Mouse (Mus musculus): ENCODE results near the gene Art5. TPM values are rescaled to one million over a fixed set of nuclear protein-coding genes. Genes with fewer than 3 reads are reported as not detected.
A peak's percentile ranks its signal among the peaks of the same experiment; 100 is the strongest.

Art5 gene
- total and polyA plus RNA-seq, 3 experiments, result 0.04 TPM; not detected in 2

GRCm38 (mm10) chr7:102080311-102080710, 29.0 kb downstream of the Art5 start:
- no peak overlapping the region for H3K9ac ChIP-seq (ENCODE audit: control insufficient read depth, low read depth, low read length, poor library complexity, severe bottlenecking)
- no peaks in the 10 kb centered on the region for H3K27me3 ChIP-seq (ENCODE audit: control insufficient read depth in 1 of 2, insufficient read depth in 2 of 2, low read length in 2 of 2)
- TF ChIP-seq MYC (IDR thresholded peaks at IDR 0.05; ENCODE audit: low read depth, low read length) (no peak), CHD1 (IDR thresholded peaks at IDR 0.05; ENCODE audit: low read depth, low read length) (no peak), ZNF384 (IDR thresholded peaks at IDR 0.05; ENCODE audit: low read depth, low read length) (0 out of 2 replicates have a peak, but pooled peaks have one; percentile 15)
- no peaks in the 10 kb centered on the region for H3K4me1 ChIP-seq (ENCODE audit: control insufficient read depth in 1 of 2, insufficient read depth in 2 of 2, low read length in 2 of 2)
- no peaks in the 10 kb centered on the region for H3K9me3 ChIP-seq (replicated peaks; ENCODE audit: insufficient read depth, low read length)
- no peak overlapping the region for H3K4me3 ChIP-seq (ENCODE audit: control insufficient read depth in 1 of 2, insufficient read depth in 1 of 2, low read depth in 2 of 2, low read length in 2 of 2)
- no peak for DNase-seq (ENCODE audit: low read depth, low spot score)
- H3K79me2 ChIP-seq (ENCODE audit: control insufficient read depth, insufficient read depth, low read length, poor library complexity), result no peaks in the 10 kb centered on the region
- H3K36me3 ChIP-seq (ENCODE audit: control insufficient read depth in 1 of 2, insufficient read depth in 2 of 2, low read length in 2 of 2), result peaks cover 0 to 2% of the 10 kb centered on the region in 2 experiments; a peak in 2 of 4 replicates
- no peak overlapping the region for H3K27ac ChIP-seq (ENCODE audit: control insufficient read depth, low read depth, low read length)

GRCm38 (mm10) chr7:102078517-102078916, 30.8 kb downstream of the Art5 start:
- Histone ChIP-seq H3K27me3 (ENCODE audit: control insufficient read depth in 1 of 2, insufficient read depth in 2 of 2, low read length in 2 of 2) (no peaks in the 10 kb centered on the region), H3K9ac (ENCODE audit: control insufficient read depth, low read depth, low read length, poor library complexity, severe bottlenecking) (no peak overlapping the region), H3K27ac (ENCODE audit: control insufficient read depth, low read depth, low read length) (no peak overlapping the region), H3K36me3 (ENCODE audit: control insufficient read depth in 1 of 2, insufficient read depth in 2 of 2, low read length in 2 of 2) (peaks cover 0 to 2% of the 10 kb centered on the region in 2 experiments; a peak in 2 of 4 replicates), H3K79me2 (ENCODE audit: control insufficient read depth, insufficient read depth, low read length, poor library complexity) (no peaks in the 10 kb centered on the region), H3K9me3 (replicated peaks; ENCODE audit: insufficient read depth, low read length) (no peaks in the 10 kb centered on the region), H3K4me3 (ENCODE audit: control insufficient read depth in 1 of 2, insufficient read depth in 1 of 2, low read depth in 2 of 2, low read length in 2 of 2) (no peak overlapping the region), H3K4me1 (ENCODE audit: control insufficient read depth in 1 of 2, insufficient read depth in 2 of 2, low read length in 2 of 2) (no peaks in the 10 kb centered on the region)
- DNase-seq (ENCODE audit: low read depth, low spot score), result peak; percentile 43
- 0 out of 2 replicates have a peak, but pooled peaks have one; percentile 4 for TF ChIP-seq ZC3H11A (IDR thresholded peaks at IDR 0.05; ENCODE audit: low read depth, low read length)
- TF ChIP-seq RAD21 (IDR thresholded peaks at IDR 0.05; ENCODE audit: low read depth, low read length), result peak; percentile 56
- peak; percentile 37 for TF ChIP-seq SMC3 (IDR thresholded peaks at IDR 0.05; ENCODE audit: low read depth, low read length)
- no peak for TF ChIP-seq EP300 (IDR thresholded peaks at IDR 0.05; ENCODE audit: low read depth in 1 of 2, low read length in 2 of 2)
- no peak for TF ChIP-seq TCF12 (IDR thresholded peaks at IDR 0.05; ENCODE audit: low read depth, low read length)
- peak; percentile 18 to 59 (median 56); a peak in 5 of 6 replicates for TF ChIP-seq CTCF (IDR thresholded peaks at IDR 0.05 in 2 of 3, conservative IDR thresholded peaks at IDR 0.05 in 1 of 3; ENCODE audit: control insufficient read depth in 1 of 3, insufficient read depth in 1 of 3, low read depth in 2 of 3, low read length in 3 of 3, poor library complexity in 1 of 3, severe bottlenecking in 1 of 3)

DNA sequence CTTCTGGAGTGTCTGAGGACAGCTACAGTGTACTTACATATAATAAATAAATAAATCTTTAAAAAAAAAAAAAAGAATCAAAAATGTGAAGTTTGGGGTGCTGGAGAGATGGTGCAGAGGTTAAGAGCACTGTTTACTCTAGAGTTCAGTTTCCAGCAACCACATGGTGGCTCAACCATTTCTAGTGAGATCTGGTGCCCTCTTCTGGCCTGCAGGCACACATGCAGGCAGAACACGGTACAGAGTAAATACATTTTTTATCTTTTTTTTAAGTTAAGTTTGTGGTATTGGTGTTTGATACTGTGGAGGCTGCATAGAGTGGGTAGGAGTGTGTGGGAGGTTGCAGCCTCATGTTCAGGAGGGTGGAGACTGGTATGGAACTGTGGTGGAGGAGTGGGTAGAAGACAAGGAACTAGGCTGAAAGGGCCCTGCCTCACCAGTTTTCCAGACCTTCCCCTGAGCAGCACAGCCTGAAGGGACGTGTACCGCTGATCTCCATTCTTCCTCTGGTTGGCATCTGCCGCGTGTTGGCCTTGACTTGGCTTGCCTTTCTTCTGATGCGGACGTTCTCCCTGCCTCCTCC, 32.5 kb downstream of the Art5 start:
- H3K27me3 ChIP-seq (ENCODE audit: control insufficient read depth in 1 of 2, insufficient read depth in 2 of 2, low read length in 2 of 2), result no peaks in the 10 kb centered on the region
- H3K36me3 ChIP-seq (ENCODE audit: control insufficient read depth in 1 of 2, insufficient read depth in 2 of 2, low read length in 2 of 2), result peaks cover 0 to 2% of the 10 kb centered on the region in 2 experiments; a peak in 2 of 4 replicates
- no peak overlapping the region for H3K27ac ChIP-seq (ENCODE audit: control insufficient read depth, low read depth, low read length)
- H3K9ac ChIP-seq (ENCODE audit: control insufficient read depth, low read depth, low read length, poor library complexity, severe bottlenecking), result no peak overlapping the region
- H3K4me1 ChIP-seq (ENCODE audit: control insufficient read depth in 1 of 2, insufficient read depth in 2 of 2, low read length in 2 of 2), result no peaks in the 10 kb centered on the region
- no peaks in the 10 kb centered on the region for H3K9me3 ChIP-seq (replicated peaks; ENCODE audit: insufficient read depth, low read length)
- no peaks in the 10 kb centered on the region for H3K79me2 ChIP-seq (ENCODE audit: control insufficient read depth, insufficient read depth, low read length, poor library complexity)
- TF ChIP-seq MAX (IDR thresholded peaks at IDR 0.05; ENCODE audit: low read length) (peak; percentile 72), RAD21 (IDR thresholded peaks at IDR 0.05; ENCODE audit: low read depth, low read length) (peak; percentile 72), CTCF (IDR thresholded peaks at IDR 0.05 in 2 of 3, conservative IDR thresholded peaks at IDR 0.05 in 1 of 3; ENCODE audit: control insufficient read depth in 1 of 3, insufficient read depth in 1 of 3, low read depth in 2 of 3, low read length in 3 of 3, poor library complexity in 1 of 3, severe bottlenecking in 1 of 3) (peak; percentile 53 to 83 (median 73)), ZC3H11A (IDR thresholded peaks at IDR 0.05; ENCODE audit: low read depth, low read length) (peak; percentile 60), NRF1 (IDR thresholded peaks at IDR 0.05; ENCODE audit: insufficient read depth, low read depth, low read length, poor library complexity, severe bottlenecking) (no peak), MXI1 (IDR thresholded peaks at IDR 0.05; ENCODE audit: low read depth, low read length) (peak; percentile 65; the same call in 1 of the 2 replicates), ZNF384 (IDR thresholded peaks at IDR 0.05; ENCODE audit: low read depth, low read length) (peak; percentile 58; the same call in 1 of the 2 replicates), TBP (IDR thresholded peaks at IDR 0.05; ENCODE audit: low read depth, low read length) (0 out of 2 replicates have a peak, but pooled peaks have one; percentile 32), SIN3A (IDR thresholded peaks at IDR 0.05; ENCODE audit: low read length) (peak; percentile 47; the same call in 1 of the 2 replicates), ETS1 (IDR thresholded peaks at IDR 0.05; ENCODE audit: low read depth, low read length) (no peak), MYC (IDR thresholded peaks at IDR 0.05; ENCODE audit: low read depth, low read length) (peak; percentile 96), SMC3 (IDR thresholded peaks at IDR 0.05; ENCODE audit: low read depth, low read length) (peak; percentile 71), POLR2AphosphoS2 (IDR thresholded peaks at IDR 0.05; ENCODE audit: low read length) (no peak), TAL1 (IDR thresholded peaks at IDR 0.05; ENCODE audit: low read length) (no peak), CHD1 (IDR thresholded peaks at IDR 0.05; ENCODE audit: low read depth, low read length) (no peak)
- DNase-seq (ENCODE audit: low read depth, low spot score), result peak; percentile 78
- no peak overlapping the region for H3K4me3 ChIP-seq (ENCODE audit: control insufficient read depth in 1 of 2, insufficient read depth in 1 of 2, low read depth in 2 of 2, low read length in 2 of 2)
